Mouse (Mus musculus) E14TG2a.4 (cell line): ENCODE data around the gene Neurl1a.

Source experiments
- CTCF ChIP-seq: conservative IDR thresholded peaks from 2 replicates; pipeline ENCODE4 v1.5.1; 2014; ENCODE audit warnings: low read length
- NANOG ChIP-seq: IDR thresholded peaks from 2 replicates; pipeline ENCODE4 v1.6.1; 2014; ENCODE audit warnings: borderline replicate concordance, low read length, mixed read lengths
- POU5F1 ChIP-seq: IDR thresholded peaks from 2 replicates; pipeline ENCODE4 v1.6.1; 2014; ENCODE audit warnings: low read length, borderline replicate concordance

DNA sequence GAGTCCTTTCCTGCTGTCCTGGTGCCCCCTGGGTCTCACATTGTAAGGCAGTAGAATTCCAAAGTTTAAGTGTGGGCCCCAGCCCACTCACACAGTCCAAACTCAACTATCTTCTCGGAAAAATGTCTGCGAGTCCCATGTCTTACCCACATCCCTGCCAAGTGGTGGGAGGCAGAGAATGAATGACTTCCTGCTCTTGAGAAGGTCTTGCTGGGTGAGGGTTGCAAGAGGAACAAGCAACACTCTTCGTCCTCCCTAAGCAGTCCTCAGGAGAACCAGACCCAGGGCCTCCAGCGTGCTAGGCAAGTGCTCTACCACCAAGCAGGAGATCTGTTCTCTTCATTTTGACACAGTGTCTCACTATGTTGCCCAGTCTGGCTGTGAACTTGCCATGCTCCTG is 63.6 kb downstream of the Neurl1a start:
- TF ChIP-seq CTCF (no peak), POU5F1 (no peak), NANOG (no peak)
